Mouse (Mus musculus) hindbrain, embryonic 13.5 days (tissue): ENCODE measurements around the gene Stk36. TPM values are rescaled to one million over a fixed set of nuclear protein-coding genes. Genes with fewer than 3 reads are reported as not detected.

ENCODE experiments used
- microRNA-seq: library from miRNA; unstranded; fragments of <30 nt; microRNA quantifications from one replicate; pipeline ENCODE4, GENCODE M21; 2016
- polyA plus RNA-seq: library from polyadenylated mRNA; unstranded; fragments of >200 nt; fragmentation: Nextera tagmentation; extraction: Ambion mirVana; gene quantifications from 2 replicates; pipeline ENCODE4 v1.2.1, GENCODE M21; 2015

Gene Stk36
- polyA plus RNA-seq, 1 experiment from 2014 or later, result 24.8 TPM

Small RNA genes within 50 kb of the gene (microRNA-seq; reads per million reads assigned to microRNA genes)
- gene Gm25035, result not detected

Other genes with a start within 250 kb of the Stk36 start
- gene Catip, start 239.3 kb upstream of the Stk36 start, polyA plus RNA-seq, result 0.80 and 1.6 TPM in 2 replicates
- gene Slc11a1, start 226.2 kb upstream of the Stk36 start, polyA plus RNA-seq, result 2.4 and 2.5 TPM in 2 replicates
- 18.5 and 19.8 TPM in 2 replicates for gene Ctdsp1, start 209.9 kb upstream of the Stk36 start, polyA plus RNA-seq
- 0.16 and 0.18 TPM in 2 replicates for gene Vil1, start 192.1 kb upstream of the Stk36 start, polyA plus RNA-seq
- gene Cnot9, start 95.4 kb upstream of the Stk36 start, polyA plus RNA-seq, result 49.6 and 51.6 TPM in 2 replicates
- gene Plcd4, start 58.6 kb upstream of the Stk36 start, polyA plus RNA-seq, result 3.4 and 4.1 TPM in 2 replicates
- 27.2 and 28.1 TPM in 2 replicates for gene Usp37, start 57.2 kb upstream of the Stk36 start, polyA plus RNA-seq
- 7.7 and 8.3 TPM in 2 replicates for gene Zfp142, start 13.2 kb upstream of the Stk36 start, polyA plus RNA-seq
- 21.6 and 23.3 TPM in 2 replicates for gene Bcs1l, start 13.2 kb upstream of the Stk36 start, polyA plus RNA-seq
- 46.4 and 47.5 TPM in 2 replicates for gene Rnf25, start within 50 bp of the Stk36 start, polyA plus RNA-seq
- 11.9 and 13.3 TPM in 2 replicates for gene Ttll4, start 60.3 kb downstream of the Stk36 start, polyA plus RNA-seq
- 2.1 TPM in 2 replicates for gene Cyp27a1, start 112.1 kb downstream of the Stk36 start, polyA plus RNA-seq
- gene Prkag3, start 147.8 kb downstream of the Stk36 start, polyA plus RNA-seq, result 0.16 and 0.21 TPM in 2 replicates
- 3.6 and 4.5 TPM in 2 replicates for gene Wnt6, start 170.4 kb downstream of the Stk36 start, polyA plus RNA-seq
- gene Wnt10a, start 190.1 kb downstream of the Stk36 start, polyA plus RNA-seq, result 0.19 and 0.45 TPM in 2 replicates